Mouse (Mus musculus): Measurements from ENCODE around the gene Tex2.

DNA sequence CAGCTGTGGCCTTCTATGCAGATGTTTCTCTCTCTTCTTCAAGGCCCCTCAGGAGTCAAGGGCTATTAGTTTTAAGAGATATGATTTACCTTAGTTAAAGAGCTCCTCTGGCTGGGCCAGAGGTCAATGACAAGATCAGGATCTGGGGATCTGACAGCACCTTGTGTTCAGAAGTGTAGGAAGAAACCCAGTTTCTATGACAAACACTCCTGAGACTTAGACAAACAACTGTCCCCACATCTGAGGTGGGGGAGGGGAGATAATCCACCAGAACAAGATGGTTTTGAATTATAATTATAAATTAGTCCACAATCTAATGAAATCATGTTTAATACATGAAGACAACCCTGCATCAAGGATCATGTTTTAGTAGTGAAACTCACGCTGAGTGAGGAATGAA, 134.5 kb downstream of the Tex2 start:
- TF ChIP-seq CTCF (conservative IDR thresholded peaks at IDR 0.05 in 1 of 2, IDR thresholded peaks at IDR 0.05 in 1 of 2; ENCODE audit: low read depth in 2 of 2, low read length in 2 of 2), result no peak
- TF ChIP-seq PAX5 (IDR thresholded peaks at IDR 0.05; ENCODE audit: low read length), result no peak

All from CH12.LX (cell line).